Comparison of ENCODE assay signal across 7 mouse cellular contexts in the genomic region with DNA sequence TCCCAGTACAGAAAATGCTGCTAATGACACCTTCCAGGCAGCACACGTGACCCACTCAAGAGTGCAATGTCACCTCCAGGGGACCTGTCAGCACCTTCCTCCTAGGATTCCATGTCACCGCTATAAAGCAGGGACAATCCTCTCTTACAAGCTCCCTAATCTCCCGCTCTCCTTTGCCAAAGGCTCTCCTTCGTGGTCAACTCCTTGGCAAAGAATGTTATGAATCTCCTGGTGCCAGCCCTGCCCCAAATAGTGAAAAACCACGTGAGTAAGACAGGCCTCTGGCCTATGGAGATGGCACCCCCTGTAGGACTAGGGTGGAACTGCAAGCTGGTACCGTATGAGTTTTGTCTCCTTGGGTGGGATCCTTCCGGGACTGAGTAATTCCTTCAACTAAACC. TPM values are rescaled to one million over a fixed set of nuclear protein-coding genes. Genes with fewer than 3 reads are reported as not detected.
A peak's percentile ranks its signal among the peaks of the same experiment; 100 is the strongest.
DNase-seq lines count a peak whose midpoint lies in the region; ATAC-seq lines count a peak whose summit lies in the region.

No protein-coding gene starts in this region.

- ATAC-seq in neural tube, embryonic 15.5 days (ENCODE audit: low FRiP score) = no peak
- ATAC-seq in heart, embryonic 11.5 days (replicated peaks; ENCODE audit: insufficient number of reproducible peaks, low FRiP score, low TSS enrichment) = peak; percentile 63

- no peak overlapping the region for H3K9ac ChIP-seq in neural tube, embryonic 15.5 days (replicated peaks)
- H3K9ac ChIP-seq in heart, embryonic 11.5 days (ENCODE audit: low read depth, low read length) = no peak overlapping the region

- H3K27me3 ChIP-seq in neural tube, embryonic 15.5 days (replicated peaks) = no peaks in the 10 kb centered on the region
- H3K27me3 ChIP-seq in heart, embryonic 11.5 days (ENCODE audit: control insufficient read depth, insufficient read depth, low read length) = no peaks in the 10 kb centered on the region

- no peaks in the 10 kb centered on the region for H3K9me3 ChIP-seq in neural tube, embryonic 15.5 days (replicated peaks)
- no peaks in the 10 kb centered on the region for H3K9me3 ChIP-seq in heart, embryonic 11.5 days (replicated peaks; ENCODE audit: control insufficient read depth, low read length)

- H3K4me1 ChIP-seq in neural tube, embryonic 15.5 days = peaks cover 5% of the 10 kb centered on the region; the same call in 1 of the 2 replicates
- 0 out of 2 replicates have a peak, but pooled peaks cover 5% of the 10 kb centered on the region for H3K4me1 ChIP-seq in heart, embryonic 11.5 days (ENCODE audit: control insufficient read depth, insufficient read depth, low read length)

- no peak overlapping the region for H3K27ac ChIP-seq in neural tube, embryonic 15.5 days (replicated peaks)
- H3K27ac ChIP-seq in heart, embryonic 11.5 days (ENCODE audit: low read depth, low read length) = no peak overlapping the region

- 65% methylated on average over 7 of the region's 7 CpGs for WGBS in neural tube, embryonic 15.5 days
- 37% methylated on average over 7 of the region's 7 CpGs for WGBS in heart, embryonic 11.5 days (ENCODE audit: insufficient replicate concordance)

- peak; percentile 30 for DNase-seq in neural tube, embryonic 10.5 days (ENCODE audit: extremely low spot score, low spot score)
- peak; percentile 73 for DNase-seq in adrenal gland, postnatal 14 days
- DNase-seq in lung, postnatal 36 days = peak; percentile 77
- DNase-seq in left cerebral cortex, postnatal 36 days (ENCODE audit: low spot score in 2 of 2) = no peak
- no peak for DNase-seq in spleen, postnatal 36 days (ENCODE audit: low spot score in 2 of 2)

- no peak overlapping the region for H3K4me3 ChIP-seq in neural tube, embryonic 15.5 days (replicated peaks)
- no peak overlapping the region for H3K4me3 ChIP-seq in heart, embryonic 11.5 days (ENCODE audit: low read depth, low read length)

- H3K4me2 ChIP-seq in neural tube, embryonic 15.5 days = no peak overlapping the region
- no peak overlapping the region for H3K4me2 ChIP-seq in heart, embryonic 11.5 days

- intact Hi-C loops in left cerebral cortex, postnatal 36 days (cut with DNase I) = no loop called here

- H3K36me3 ChIP-seq in neural tube, embryonic 15.5 days = no peaks in the 10 kb centered on the region
- H3K36me3 ChIP-seq in heart, embryonic 11.5 days (ENCODE audit: control insufficient read depth, insufficient read depth, low read length) = no peaks in the 10 kb centered on the region

RNA-seq across cellular contexts. Expression of gene Bpifb1, which starts 16.3 kb away (rescaled TPM):
- 0.24 TPM in 1 of 2 replicates, not detected in the other for polyA plus RNA-seq in neural tube, embryonic 15.5 days (2015; fragmentation: Nextera tagmentation; extraction: Ambion mirVana)
- not detected in 2 replicates for total RNA-seq in adrenal gland, postnatal 14 days (2021)
- polyA plus RNA-seq in heart, embryonic 11.5 days (2014; fragmentation: Nextera tagmentation; extraction: Ambion mirVana) = 0.13 and 0.27 TPM in 2 replicates
- under 1 TPM in 1 of 2 experiments, not detected in 1; 0.25 TPM for total RNA-seq in left cerebral cortex, postnatal 36 days (2021)

RNA-seq across cellular contexts. Expression of gene Bpifb5, which starts 16.6 kb away (rescaled TPM):
- polyA plus RNA-seq in neural tube, embryonic 15.5 days (2015; fragmentation: Nextera tagmentation; extraction: Ambion mirVana) = 0.27 and 0.32 TPM in 2 replicates
- 0.45 TPM in 1 of 2 replicates, not detected in the other for total RNA-seq in adrenal gland, postnatal 14 days (2021)
- 0.35 and 0.40 TPM in 2 replicates for polyA plus RNA-seq in heart, embryonic 11.5 days (2014; fragmentation: Nextera tagmentation; extraction: Ambion mirVana)
- total RNA-seq in left cerebral cortex, postnatal 36 days (2021) = not detected

RNA-seq across cellular contexts. Expression of gene Bpifa5, which starts 44.5 kb away (rescaled TPM):
- polyA plus RNA-seq in neural tube, embryonic 15.5 days (2015; fragmentation: Nextera tagmentation; extraction: Ambion mirVana) = not detected in 2 replicates
- not detected in 2 replicates for total RNA-seq in adrenal gland, postnatal 14 days (2021)
- polyA plus RNA-seq in heart, embryonic 11.5 days (2014; fragmentation: Nextera tagmentation; extraction: Ambion mirVana) = not detected in 2 replicates
- total RNA-seq in left cerebral cortex, postnatal 36 days (2021) = not detected

RNA-seq across cellular contexts. Expression of gene Bpifb9a, which starts 50.7 kb away (rescaled TPM):
- not detected in 2 replicates for polyA plus RNA-seq in neural tube, embryonic 15.5 days (2015; fragmentation: Nextera tagmentation; extraction: Ambion mirVana)
- not detected in 2 replicates for total RNA-seq in adrenal gland, postnatal 14 days (2021)
- not detected in 2 replicates for polyA plus RNA-seq in heart, embryonic 11.5 days (2014; fragmentation: Nextera tagmentation; extraction: Ambion mirVana)
- total RNA-seq in left cerebral cortex, postnatal 36 days (2021) = not detected

Comparison
In these comparisons a context has a peak if more than half of its experiments do, and no peak if none do; other contexts are left out.
1. DNase-seq: peak in neural tube, embryonic 10.5 days (single experiment), adrenal gland, postnatal 14 days (single experiment) and lung, postnatal 36 days (single experiment); none in left cerebral cortex, postnatal 36 days (0 of 2) and spleen, postnatal 36 days (0 of 2).